Mouse (Mus musculus) left cerebral cortex, postnatal 4 days (tissue): ENCODE measurements around the gene Kri1. TPM values are rescaled to one million over a fixed set of nuclear protein-coding genes. Genes with fewer than 3 reads are reported as not detected.
"Not testable (repeated sequence)": the region's sequence is repeated elsewhere in the genome, so short reads cannot be mapped to it uniquely, and the experiment has no call there.

Source experiments
- DNase-seq: peaks from one replicate; pipeline ENCODE4 v3.0.0-alpha.2; 2022
- intact Hi-C: fragments of 180-260 bp; cut with DNase I; formaldehyde crosslinking; loops from one replicate; pipeline ENCODE4 v1.15.1; 2025
- total RNA-seq, 2 experiments: library from RNA; stranded (reverse); gene quantifications; 2 replicates each; pipeline ENCODE4 v1.2.3; 2021

Kri1 gene
- total RNA-seq, 2 experiments from 2014 or later, result 46.7 to 49.2 TPM

DNA sequence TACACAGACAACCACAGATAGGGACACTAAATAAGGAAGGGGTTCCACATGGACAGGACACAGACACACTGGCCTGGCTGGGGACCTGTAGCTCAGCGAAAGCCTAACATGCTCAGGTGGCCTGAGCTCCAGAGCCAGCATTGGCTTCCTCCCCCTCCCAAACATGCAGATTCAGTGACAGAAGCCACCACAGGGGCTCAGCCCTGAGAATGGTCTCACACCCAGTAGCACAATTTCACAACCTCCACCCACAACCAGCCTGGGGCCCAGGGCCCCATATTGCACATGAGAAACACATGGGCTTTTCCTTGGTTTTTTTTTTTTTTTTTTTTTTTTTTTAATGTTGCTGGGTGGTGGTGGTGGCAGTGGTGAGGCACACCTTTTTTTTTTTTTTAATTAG lies 41.4 kb downstream of the Kri1 start:
- intact Hi-C loops, result no loop called here
- no peak for DNase-seq

DNA sequence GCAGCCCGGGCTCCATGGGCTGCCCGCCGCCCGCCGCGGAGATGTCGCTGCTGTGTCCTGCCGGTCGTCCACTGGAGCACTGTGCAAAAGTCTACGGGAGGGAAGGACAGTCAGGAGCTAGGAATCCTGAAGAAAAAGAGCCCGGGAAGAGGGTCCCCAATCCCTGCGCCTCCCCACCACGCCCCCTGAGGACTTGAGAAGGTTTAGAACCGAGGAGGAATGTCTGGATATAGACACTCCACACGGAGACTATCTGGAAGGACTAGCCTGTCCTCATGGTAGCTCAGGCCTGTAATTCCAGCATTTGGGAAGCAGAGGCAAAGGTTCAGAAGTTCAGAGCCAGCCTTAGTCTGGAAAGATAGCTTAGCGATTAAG lies 42.7 kb downstream of the Kri1 start:
- intact Hi-C loops, result no loop called here
- no peak for DNase-seq

DNA sequence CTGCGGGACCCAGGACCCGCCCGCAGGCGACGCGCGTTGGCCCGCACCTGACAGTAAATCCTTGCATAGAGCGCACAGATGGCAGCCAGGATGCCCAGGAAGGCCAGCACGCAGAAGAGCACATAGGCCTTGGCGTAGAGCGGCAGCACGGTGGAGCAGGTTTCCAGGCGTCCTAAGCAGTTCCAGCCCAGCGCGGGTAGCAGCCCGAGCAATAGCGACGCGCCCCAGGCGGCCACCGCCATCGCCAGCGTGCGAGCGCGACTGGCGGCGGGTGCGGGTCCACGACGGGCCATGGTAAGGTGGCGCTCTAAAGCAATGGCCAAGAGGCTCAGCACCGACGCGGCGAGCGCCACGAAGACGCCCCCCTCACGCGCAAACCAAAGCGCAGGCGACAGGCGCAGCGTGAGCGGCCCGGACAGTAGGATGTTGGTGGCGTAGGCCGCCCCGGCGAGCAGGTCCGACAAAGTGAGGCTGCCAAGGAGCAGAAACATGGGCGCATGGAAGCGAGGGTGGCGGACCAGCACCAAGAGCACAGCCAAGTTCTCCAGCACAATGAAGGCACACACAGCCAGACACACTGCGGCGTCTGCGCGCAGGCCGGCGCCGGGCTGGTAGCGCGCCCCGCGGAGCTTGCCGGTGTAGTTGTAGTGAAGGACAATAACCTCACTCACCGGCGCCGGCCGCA lies 43.2 kb downstream of the Kri1 start:
- DNase-seq, result peak; percentile 29
- intact Hi-C loops, result no loop called here

DNA sequence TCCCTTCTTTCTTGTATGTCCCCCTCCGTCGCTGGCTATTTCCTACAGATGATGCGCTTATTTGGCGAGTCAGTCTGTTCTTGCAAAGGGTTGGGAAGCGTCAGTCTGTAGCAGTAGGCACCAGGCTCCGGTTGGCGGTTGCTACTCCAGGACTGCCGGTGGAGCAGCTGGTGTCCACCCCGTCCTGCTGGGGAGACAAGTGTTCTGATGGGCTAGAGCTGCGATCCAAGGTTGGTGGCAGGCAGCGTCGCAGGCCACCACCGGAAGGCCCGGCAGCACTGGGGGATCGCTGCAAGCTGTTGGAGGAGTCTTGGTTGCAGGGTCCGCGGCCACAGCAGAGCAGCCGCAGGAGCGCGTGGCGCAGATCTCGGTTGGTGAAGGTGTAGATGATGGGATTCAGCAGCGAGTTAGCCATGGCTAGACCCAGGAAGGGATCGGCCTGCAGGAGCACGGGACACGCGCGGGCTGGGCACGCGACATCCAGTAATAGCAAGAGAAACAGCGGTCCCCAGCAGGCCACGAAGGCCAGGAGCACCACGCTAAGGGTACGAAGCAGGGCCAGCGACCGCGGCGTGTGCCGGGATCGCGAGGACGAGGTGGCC lies 43.8 kb downstream of the Kri1 start:
- peak; percentile 45 for DNase-seq
- intact Hi-C loops, result no loop called here

DNA sequence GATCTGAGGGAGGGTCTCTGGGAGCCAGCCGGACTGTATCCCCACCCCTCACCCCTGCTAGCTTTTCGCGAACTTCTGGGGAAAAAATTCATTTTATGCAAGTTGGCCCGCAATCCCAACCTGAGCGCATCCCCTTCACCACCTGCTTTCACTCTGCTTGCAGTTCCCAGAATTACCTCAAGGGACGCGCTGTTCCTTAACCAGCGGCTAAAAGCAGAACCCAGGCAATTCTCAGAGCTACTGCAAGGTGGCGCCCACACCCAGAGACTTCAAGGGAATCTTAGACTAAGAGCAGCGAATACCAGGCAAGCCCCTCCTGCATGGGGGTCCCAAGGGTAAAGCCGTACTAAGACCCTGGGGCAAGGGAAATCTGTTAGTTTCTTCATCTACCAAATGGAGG lies 46.4 kb downstream of the Kri1 start:
- DNase-seq, result peak; percentile 88
- intact Hi-C loops, result no loop called here

DNA sequence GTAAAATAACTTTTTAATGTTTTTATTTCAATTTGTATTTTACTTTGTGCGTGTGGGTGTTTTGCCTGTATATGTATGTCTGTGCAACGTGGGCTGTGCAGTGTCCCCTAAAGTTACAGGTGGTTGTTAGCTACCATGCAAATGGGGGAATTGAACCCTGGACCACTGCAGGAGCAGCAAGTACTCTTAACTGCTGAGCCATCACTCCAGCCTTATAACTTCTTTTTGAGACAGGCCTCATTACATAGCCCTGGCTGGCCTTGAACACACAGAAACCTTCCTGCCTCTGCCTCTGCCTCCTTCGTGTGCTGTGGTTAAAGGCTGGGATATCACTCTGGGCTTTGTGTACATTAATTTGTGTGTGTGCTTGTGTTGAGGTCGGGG lies 48.3 kb downstream of the Kri1 start:
- no peak for DNase-seq
- intact Hi-C loops, result no loop called here

DNA sequence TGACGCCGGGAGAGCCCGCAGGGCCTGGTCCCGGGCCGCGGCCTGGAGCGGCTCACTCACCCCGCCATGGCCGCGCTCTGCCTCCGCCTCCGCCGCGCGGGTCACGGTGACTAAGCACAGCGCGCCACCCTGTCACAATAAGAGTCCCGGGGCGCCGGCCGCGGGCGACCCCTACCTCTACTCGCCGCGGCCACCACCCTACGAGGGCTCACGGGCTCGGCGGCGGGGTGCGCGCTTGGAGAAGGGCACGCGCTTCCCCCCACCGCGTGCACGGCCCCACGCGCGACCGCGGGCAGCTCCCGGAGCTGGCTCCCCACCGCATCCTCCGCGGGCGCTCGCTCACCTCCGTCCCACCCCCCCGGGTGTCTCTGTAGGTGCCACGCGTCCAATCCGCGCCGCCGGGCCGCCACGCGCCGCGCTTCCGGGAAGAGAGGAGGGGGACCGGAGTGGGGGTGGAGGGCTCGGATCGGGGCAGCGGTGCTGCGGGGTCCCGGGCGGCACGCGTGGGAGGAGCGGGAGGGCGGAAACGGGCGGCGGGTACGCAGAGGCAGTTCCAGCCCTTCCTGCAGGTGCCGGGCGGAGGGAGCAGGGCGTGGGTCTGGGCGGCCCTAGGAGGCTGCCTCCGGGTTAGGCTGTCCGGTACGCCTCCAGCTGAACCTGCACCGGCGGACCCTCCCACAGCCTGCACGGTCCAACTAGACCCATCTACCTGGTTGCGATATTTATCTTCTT lies 48.9 kb downstream of the Kri1 start, which contains the start of gene Keap1:
Gene Keap1, minus strand, starts transcription at position 629 of the 732 bp plus-strand sequence.
- peak; percentile 82 for DNase-seq
- intact Hi-C loops, result no loop called here

DNA sequence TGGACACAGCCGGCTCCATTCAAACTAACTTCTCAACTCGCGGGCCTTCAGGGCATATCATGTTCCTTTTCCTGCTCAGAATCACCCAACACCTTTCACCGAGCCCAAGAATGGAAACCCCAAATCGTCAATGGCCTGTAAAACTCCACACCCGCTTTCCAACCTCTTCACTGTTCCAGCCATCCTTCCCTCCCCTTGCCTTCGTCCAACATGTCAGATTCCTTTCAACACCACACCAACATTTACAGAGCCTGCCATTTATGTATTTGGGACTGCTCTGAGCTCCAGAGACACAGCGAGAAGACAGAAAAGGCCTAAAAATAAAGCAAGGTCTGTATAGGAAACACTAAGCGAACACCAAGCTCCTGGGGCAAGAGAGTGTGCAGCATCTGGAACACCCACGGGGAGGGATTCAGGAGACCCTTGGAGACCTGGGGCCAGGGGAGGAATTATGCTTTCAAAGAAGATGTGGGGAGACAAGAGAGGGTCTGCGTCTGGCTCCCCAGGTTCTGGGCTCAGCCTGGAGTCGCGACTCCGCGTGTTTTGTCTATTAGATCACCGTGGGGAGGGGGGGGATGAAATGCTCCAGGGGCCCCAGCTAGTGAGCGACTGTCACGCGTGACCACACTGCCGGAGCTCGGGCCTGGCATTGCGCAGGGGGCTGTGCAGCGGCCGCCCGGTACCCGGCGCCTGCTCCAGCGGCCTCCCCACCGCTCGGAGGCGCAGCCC lies 49.6 kb downstream of the Kri1 start:
- intact Hi-C loops, result no loop called here
- no peak for DNase-seq

DNA sequence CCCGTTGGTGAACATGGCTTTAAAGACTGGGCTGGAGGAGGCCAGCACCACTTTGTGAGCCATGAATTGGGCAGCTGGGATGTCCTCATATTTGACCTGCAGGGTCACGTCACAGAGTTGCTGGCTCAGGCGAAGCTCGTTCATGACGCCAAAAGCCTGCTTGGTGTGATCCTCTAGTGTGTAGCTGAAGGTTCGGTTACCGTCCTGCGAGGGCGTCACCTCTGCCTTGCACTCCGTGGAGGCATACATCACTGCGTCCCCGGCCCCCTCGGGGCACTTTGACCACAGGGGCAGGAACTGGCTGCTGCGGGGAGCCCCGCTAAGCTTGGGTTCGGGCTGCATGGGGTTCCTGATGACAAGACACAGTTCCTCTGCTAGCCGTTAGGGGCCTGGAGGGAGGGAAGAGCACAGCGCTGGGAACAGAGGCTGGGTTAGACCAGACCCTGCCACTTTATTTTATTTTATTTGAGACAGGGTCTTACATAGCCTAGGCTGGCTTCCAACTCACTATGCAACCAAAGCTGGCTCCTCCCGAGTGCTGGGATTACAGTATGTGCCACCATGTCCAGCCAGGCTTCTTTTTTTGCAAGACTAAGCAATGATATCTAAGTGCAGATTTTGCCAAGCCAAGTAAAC lies 50.3 kb downstream of the Kri1 start:
- DNase-seq, result peak; percentile 47
- intact Hi-C loops, result no loop called here

DNA sequence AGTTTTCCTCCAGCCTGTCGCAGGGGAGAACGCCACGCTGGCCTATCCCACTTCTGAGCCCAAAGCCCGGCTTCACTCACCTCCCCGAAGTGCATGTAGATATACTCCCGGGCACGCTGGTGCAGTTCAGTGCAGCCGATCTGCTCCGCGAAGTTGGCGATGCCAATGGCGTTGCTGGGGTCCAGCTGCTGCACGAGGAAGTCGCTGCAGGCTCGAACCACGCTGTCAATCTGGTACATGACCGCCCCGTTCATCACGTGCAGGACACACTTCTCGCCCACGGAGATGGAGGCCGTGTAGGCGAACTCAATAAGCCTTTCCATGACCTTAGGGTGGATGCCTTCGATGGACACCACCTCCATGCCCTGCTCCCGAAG lies 50.8 kb downstream of the Kri1 start:
- DNase-seq, result peak; percentile 32
- intact Hi-C loops, result no loop called here

DNA sequence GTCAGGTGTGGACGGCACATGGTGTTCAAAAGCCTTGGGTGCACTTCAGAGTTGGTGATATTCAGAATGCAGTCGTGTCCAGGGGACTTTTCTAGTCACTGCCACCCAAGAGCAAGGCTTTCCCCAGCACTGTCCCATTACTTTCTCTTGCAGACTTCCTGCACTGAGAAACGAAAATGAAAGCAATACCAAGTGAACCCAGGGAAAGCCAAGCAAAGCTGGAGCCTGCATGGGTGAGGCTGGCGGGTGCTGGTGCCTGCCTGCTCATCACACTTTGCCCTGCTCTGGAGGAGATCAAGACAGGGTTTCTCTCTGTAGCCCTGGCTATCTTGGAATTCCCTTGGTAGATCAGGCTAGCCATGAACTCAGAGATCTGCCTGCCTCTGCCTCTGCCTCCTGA lies 52.4 kb downstream of the Kri1 start:
- no peak for DNase-seq
- intact Hi-C loops, result no loop called here

DNA sequence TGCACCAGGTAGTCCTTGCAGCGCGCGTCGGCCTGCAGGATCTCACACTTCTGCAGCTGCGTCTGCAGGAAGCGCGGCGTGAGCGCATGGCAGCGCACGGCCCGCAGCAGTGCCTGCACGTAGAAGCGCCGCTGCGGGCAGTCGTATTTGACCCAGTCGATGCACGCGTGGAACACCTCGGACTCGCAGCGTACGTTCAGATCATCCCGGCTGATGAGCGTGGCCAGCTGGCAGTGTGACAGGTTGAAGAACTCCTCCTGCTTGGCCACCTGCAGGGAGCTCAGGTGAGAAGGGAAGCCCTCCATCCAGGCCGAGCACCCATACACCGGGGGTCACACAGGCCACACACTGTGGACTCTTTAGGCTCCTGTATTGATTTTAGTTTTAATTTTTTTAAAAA lies 54.0 kb downstream of the Kri1 start:
- no peak for DNase-seq
- intact Hi-C loops, result no loop called here

DNA sequence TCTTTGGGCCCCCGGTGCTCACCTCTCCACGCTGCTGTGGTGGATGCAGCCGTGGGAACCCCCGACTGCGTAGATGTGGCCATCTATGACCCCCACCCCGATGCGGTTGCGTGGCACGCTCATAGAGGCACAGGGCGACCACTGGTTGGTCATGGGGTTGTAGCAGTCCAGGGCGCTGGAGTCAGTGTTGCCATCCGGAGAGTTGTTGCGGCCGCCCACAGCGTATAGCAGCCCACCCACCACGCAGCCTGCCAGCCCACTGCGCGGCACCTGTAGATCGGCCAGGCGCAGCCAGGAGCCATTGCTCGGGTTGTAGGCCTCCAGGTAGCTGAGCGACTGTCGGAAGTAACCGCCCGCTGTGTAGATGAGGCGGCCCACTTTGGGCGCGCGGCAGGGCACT lies 54.4 kb downstream of the Kri1 start:
- intact Hi-C loops, result no loop called here
- DNase-seq, result no peak

DNA sequence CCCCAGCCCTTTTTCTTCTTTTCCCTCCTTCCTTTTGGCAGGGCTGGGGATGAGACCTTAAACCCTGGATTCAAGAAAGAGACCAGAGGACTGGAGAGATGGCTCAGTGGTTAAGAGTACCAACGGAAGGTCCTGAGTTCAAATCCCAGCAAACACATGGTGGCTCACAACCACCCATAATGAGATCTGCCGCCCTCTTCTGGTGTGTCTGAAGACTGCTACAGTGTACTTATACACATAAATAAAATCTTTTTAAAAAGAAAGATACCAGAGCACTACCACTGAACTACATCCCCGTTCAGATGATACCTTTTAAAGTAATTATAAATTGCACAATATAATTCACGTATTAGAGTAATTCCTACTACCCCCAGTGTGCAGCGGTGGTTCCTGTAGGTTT lies 54.9 kb downstream of the Kri1 start:
- intact Hi-C loops, result no loop called here
- DNase-seq, result no peak

DNA sequence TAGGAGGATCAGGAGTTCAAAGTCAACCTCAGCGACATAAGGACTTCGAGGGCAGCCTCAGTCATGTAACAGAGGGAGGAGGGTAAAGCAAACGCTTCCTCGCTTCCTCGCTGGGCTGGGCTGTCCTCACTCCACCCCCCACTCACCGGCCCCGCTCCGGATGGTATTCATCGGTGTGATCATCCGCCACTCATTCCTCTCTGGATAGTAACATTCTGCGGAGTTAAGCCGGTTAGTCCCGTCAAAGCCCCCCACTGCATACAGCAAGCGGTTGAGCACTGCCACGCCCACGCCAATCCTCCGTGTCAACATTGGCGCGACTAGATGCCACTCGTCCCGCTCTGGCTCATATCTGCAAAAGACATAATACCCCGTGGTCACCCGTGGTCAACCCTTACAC lies 56.2 kb downstream of the Kri1 start:
- intact Hi-C loops, result no loop called here
- DNase-seq, result no peak

DNA sequence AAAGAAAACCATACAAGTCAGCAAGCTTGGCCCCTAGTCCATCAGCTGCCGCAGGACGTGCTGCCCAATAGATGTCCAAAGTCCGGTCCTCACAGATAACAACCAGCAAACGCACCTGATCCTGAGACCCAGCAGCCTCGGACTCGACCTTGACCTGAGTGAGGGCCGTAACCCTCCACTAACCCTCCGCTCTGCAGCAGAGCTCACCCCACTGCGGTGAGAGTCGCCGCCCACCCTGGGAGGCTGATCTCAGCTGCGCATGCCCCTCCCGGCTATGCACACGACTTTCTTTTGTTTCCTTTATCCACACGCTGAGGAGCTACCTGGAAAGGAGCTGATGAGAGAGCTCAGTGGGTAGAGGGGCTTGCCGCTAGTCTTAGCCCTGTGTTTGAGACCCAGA lies 60.4 kb downstream of the Kri1 start:
- DNase-seq, result no peak
- intact Hi-C loops, result no loop called here

DNA sequence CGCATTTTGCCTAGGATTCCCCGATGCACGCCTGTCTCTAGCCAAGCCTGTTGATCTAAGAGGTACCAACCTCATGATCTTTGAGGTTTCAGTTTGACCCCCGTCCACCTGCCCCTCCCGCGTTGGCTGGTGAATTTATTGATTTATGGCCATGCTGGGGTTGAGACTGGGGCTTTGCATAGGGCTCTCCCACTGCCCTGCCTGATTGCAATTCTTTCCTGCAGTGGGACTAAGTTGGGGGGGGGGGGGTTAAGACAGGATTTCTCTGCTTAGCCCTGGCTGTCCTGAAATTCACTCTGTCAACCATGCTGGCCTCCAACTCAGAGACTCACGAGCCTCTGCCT lies 62.4 kb downstream of the Kri1 start:
- no peak for DNase-seq
- intact Hi-C loops, result no loop called here

DNA sequence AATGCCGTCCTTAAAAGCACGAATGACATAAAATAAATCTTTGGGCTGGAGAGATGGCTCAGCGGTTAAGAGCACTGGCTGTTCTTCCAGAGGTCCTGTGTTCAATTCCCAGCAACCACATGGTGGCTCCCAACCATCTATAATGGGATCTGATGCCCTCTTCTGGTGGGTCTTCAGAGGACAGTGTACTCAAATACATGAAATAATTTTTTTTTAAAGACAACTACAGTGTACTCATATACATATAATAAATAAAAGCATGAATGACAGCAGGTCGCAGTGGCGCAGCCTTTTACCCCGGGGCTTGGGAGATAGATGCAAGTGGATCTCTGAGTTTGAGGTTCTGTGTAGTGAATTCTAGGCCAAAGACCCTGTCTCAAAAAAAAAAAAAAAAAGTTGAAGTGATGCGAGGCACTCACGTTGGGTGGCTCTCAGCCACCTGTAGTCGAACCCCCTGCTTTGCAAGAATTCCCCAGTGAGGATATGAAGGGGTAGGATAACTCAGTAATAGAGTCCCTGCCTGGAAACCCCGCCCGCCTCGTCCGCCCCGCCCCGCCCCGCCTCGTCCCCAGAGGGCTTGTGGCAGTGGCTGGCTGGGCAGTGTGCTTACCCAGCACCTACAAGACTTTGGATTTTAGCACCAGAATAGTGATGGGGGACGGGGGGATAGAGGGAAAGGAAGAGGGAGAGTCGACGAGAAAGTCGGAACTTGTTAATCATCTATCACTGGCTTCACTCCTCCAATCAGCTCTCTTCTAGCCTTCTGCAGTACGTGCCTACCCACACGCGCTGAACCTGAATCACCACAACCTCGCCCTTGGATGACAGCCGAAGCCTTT lies 63.0 kb downstream of the Kri1 start:
- no peak for DNase-seq
- intact Hi-C loops, result no loop called here

DNA sequence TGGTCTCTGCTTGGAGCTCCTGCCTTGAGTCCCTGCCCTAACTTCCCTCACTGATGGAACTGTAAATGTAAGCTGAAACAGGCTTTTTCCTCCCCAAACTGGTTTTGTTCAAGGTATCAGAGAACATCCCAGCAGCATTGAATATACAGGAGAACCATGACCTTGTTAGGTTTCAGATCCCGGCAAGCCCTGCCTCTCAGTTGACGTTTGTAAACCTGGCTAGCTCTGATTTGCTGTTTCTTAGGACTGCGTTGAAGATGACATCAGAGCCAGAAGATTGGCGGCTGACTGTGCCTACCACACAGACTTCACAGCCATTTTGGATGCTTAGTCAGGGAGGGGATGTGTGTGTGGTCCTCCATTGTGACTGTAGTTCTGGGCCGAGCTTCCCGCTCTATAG lies 63.9 kb downstream of the Kri1 start:
- intact Hi-C loops, result no loop called here
- no peak for DNase-seq

DNA sequence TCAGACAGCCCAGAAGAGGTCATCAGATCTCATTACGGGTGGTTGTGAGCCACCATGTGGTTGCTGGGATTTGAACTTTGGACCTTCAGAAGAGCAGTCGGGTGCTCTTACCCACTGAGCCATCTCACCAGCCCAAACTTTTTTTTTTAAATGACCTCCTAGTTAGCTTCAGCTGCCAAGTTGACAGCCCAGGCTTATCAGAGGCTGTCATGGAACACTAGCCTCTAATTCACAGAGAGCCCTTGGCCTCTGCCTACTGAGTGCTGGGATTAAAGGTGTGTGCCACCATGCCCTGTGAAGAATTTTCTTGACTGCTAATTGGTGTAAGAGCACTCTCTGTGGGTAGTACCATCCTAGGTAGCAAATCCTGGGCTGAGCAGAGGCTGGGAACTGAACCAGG lies 64.3 kb downstream of the Kri1 start:
- DNase-seq, intact Hi-C loops: not testable (repeated sequence)
